Mouse (Mus musculus): Measurements from ENCODE around the gene Smpdl3a.

The Smpdl3a gene

DNA sequence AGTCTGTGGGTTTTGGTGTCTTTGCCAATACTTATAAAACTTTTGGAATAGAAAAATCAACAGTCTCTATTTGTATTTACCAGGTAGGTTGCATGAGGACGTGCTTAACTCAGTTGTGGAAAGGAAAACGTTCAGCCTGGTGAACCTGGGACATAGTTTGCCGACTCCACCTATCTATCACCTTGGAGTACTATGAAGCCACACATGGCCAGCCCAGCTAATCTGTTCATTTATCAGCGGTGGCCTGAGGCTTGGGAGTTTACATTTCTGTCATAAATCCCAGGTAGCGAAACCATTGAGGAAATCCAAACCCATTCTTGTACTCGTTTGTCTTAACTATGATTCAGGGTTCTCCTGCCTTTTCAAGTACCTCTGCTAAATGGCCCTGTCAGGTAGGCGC, at the start of gene Smpdl3a:
Gene Smpdl3a, plus strand, starts transcription at position 318 of the 400 bp plus-strand sequence.
- no peak for DNase-seq (ENCODE audit: inconsistent ontology term)

DNA sequence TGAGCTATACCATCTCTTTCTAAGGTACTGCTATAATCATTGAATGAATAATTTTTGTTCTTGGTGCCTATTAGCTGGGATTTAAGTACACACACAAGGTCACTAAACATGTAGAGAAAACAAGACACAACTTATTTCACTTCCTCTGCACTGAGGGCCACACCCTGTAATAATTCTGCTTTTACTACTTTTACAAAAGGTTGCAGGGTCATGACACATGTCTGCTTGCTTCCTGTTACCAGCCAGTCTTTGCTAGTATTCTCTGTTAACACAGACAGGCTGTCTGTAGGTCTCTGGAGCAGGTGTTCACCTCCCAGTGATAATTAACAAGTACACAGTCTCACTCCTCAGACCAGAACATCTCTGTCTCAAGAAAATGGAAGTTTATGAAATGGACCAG, 48.7 kb upstream of the Smpdl3a start:
- no peak for DNase-seq (ENCODE audit: inconsistent ontology term)

DNA sequence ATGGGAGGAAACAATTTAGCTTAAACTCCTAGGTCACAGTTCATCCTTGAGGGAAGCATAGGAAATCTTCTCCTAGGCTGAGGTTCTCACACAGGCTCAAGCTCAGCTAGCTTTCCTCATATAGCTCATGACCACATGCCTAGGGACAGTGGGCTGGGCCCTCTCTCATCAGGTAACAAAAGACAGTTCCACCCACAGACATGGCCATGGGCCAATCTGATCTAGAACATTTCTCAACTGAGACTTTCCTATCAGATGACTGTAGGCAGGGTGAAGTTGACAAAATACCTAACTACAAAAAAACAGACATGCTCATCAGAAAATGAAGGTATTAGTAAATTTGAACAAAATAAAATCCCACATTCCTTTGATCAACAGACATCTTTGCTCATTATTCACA, 47.0 kb upstream of the Smpdl3a start:
- DNase-seq (ENCODE audit: inconsistent ontology term), result no peak

DNA sequence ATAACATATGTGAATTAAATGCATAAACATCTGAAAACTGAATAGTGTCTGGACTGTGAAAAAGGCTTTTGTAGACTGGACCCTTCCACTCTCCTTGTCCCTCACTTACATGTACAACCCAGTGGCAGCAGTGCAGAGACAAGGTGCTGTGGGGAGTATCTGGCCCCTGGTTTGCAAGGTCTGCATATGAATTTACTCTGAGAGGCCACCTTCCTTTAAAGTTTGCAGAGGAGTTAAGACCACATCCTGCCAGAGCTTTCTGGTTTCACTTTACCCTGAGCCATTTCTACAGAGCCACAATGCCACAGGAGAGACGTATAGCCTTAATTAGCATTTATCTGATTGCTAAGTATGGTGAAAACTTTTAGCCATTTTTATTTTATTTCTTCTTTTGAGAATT, 40.8 kb upstream of the Smpdl3a start:
- no peak for DNase-seq (ENCODE audit: inconsistent ontology term)

DNA sequence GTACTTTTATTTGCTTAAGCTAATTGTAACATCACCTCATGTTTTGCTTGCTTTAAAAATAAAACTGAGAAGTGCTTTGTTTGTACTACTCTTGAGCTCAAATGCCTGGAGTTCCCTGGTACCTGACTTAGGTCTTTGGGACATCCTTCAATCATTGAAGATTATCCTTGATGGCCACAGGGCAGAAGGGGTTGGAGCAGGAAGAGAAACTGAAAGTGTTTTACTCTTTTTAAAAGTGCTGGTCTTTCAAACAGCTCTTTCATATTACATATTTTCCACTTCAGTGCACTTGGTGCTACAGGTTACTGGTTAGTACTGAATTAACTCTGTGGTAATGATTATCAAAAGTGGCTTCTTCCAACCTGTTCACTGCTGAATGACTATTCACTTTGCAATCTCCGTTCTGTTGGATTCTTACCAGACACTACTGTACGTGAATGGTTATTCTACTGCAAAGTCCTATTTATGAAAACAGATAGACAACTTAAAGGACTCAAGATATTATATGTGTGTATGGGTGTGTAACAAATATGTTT, 38.9 kb upstream of the Smpdl3a start:
- DNase-seq (ENCODE audit: inconsistent ontology term), result no peak

- no peak for DNase-seq (ENCODE audit: inconsistent ontology term)
Observed at GRCm38 (mm10) chr10:57758999-57759398, 35.1 kb upstream of the Smpdl3a start.

DNA sequence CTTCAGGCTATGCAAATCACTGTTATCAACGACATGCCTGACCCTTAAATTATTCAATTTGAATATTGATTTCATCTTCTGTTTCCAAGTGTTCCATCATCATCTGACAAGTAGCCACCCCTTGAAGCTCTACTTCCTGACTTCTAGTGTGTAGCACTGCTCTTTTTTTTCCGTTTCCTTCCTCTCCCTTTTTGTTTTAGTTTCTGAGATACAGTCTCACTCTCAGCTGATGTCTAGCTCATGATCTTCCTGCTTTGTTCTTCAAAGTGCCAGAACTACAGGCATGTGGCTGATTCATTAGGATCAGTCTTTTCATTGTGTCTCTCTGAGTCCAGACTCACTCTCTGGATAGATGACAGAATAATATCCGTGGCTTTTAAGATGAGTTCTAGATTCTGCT, 33.4 kb upstream of the Smpdl3a start:
- no peak for DNase-seq (ENCODE audit: inconsistent ontology term)

DNA sequence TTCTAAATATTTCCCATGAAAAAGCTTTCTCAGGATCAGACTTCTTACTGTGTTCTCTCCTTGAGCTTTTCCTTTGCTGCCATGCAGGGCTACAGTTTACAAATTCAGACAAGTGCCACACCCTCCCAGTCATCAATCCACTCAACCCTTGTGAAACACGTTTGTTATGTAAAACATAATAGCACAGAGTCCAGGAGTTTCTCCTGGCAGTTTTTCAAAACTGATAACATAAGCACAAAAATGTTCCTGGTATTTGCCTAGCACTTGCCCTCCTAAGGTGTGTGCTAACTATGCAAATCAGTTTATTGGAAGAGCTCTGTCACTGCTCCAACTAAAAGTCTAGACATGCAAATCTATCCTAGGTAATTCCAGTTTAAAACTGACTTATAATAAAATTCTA, 31.1 kb upstream of the Smpdl3a start:
- DNase-seq (ENCODE audit: inconsistent ontology term), result no peak

DNA sequence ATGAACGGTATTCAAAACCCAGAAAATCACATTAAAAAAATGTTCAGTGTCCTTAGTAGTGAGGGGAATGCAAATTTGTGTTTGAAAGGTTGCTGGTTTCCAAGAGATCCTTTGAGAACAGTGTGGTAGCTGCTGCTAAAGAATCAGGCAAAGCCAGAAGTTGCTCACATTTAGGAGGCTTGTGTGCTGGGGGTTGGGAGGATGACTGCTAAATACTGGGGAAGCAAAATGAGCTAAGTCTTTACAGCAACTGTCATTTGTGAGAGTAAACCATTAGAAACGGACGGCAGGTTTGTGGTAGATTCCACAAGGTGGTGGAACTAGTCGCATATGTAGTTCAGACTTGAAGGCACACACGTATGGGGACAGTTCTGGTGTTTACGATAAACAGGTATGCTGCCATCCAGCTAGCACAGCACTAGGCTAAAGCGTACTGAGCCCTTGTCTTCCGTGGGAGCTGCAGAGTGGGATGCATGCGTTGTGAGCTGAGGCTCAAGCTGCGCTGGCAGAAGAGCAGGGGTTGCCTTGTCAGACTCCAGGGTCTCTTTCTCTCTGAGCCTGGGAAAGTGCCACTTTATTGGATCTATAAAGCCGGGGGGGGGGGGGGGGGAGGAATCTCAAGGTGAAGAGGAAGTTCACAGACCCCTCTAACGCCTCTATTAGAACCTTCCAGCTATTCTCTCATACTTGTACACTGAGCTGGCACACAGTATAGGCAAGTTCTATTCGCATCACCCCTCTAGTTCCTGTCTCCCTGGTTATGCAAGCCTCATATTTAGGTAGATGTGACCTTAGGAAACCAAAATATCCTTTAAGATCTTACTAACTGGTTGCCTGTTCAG, 10.6 kb upstream of the Smpdl3a start:
- no peak for DNase-seq (ENCODE audit: inconsistent ontology term)

DNA sequence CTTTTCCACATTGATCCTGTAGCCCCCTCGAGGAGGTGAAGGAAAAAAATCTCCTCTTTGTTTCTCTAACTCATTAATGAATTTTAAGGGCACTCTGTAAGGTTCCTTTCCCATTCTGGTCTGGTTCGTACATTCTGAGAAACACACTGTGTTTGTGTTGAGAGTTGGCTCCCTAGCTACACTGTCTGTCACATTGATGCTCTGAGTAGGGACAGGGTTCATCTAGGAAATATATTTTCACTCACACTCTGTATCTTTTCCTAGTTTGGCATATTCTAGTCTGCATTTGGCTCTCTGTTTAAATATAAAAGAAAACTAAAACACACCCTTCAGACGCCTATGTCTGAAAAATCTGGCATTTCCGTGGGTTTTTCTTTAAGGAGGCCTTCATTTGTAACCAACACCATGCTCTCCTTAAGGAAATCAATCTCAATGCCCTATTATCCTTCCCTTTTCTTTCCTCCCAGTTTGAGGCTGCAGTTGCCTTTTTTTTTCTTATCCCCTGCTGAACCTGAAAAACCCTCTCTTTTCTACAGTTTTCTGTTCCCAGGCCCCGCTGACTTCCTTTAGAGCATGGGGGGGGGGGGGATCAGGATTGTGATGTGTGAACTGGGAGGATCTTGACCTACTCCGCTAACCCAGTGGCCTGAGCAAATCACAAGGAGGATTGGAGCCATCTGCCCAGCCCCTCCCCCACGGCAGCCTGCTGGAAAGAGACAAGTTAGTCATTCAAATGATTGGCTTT, 9.8 kb upstream of the Smpdl3a start:
- DNase-seq (ENCODE audit: inconsistent ontology term), result peak; percentile 92

- no peak for DNase-seq (ENCODE audit: inconsistent ontology term)
Observed at GRCm38 (mm10) chr10:57784876-57785150, 9.3 kb upstream of the Smpdl3a start, which contains the start of gene Fabp7. Fabp7 (plus strand) TSS chr10:57784881.

- no peak for DNase-seq (ENCODE audit: inconsistent ontology term)
Observed at GRCm38 (mm10) chr10:57785552-57785951, 8.6 kb upstream of the Smpdl3a start.

DNA sequence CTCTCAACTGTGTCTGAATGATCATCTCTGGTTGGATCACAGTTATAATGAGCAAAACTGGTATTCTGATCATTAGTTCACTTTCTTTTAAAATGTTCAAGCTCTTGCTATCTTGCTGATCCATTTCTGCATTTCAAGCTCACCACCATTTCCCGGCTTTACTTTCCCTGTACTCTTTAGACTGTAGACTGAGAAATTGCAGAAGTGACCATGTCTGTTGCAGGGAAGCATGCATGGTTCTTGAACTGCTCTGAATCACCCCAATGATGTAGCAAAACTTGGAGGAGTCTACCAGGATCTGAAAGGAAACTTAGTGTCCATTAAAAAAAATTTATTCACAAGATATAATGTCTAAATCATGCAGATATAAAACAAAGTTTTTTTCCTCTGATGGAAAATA, 1.2 kb upstream of the Smpdl3a start:
- no peak for DNase-seq (ENCODE audit: inconsistent ontology term)

GRCm38 (mm10) chr10:57794491-57795461, 641 bp downstream of the Smpdl3a start:
- peak; percentile 65 for DNase-seq (ENCODE audit: inconsistent ontology term)

- DNase-seq (ENCODE audit: inconsistent ontology term), result no peak
Observed at GRCm38 (mm10) chr10:57795542-57795941, 1.4 kb downstream of the Smpdl3a start.

DNA sequence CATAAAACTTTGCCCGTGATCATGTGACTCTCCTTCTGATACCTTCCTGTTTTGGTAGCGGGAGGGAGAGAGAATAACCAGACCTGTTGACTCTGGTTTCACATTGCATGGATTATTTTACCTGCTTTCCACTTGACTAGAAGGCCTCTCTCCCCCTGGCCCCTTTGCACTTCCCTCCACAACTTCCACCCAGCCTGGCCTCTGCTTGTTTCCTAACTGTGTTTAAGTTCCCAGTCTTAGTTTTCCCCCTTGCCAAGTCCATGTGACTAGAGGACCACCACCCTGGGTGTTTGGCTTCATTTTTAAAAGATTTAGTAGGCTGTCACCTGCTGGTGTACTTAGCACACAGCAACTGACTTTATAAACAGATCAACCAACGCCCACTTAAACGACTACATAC, 1.9 kb downstream of the Smpdl3a start:
- DNase-seq (ENCODE audit: inconsistent ontology term), result no peak

- no peak for DNase-seq (ENCODE audit: inconsistent ontology term)
Observed at GRCm38 (mm10) chr10:57799486-57799885, 5.4 kb downstream of the Smpdl3a start.

DNA sequence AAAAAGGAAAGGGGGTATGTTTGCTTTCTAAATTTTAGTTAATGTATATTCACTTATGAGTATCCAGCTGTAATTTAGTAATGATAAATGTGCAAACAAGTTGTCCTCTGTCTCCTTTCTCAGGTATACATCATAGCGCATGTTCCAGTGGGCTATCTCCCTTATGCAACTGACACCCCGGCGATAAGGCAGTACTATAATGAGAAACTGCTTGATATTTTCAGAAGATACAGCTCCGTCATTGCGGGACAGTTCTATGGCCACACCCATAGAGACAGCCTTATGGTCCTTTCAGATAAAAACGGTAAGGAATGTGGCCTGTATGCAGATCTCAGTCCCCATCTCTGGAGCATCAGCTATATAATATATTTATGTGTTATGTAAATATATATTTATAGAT, 13.6 kb downstream of the Smpdl3a start:
- no peak for DNase-seq (ENCODE audit: inconsistent ontology term)

- no peak for DNase-seq (ENCODE audit: inconsistent ontology term)
Observed at GRCm38 (mm10) chr10:57812161-57812856, 18.2 kb downstream of the Smpdl3a start.

DNA sequence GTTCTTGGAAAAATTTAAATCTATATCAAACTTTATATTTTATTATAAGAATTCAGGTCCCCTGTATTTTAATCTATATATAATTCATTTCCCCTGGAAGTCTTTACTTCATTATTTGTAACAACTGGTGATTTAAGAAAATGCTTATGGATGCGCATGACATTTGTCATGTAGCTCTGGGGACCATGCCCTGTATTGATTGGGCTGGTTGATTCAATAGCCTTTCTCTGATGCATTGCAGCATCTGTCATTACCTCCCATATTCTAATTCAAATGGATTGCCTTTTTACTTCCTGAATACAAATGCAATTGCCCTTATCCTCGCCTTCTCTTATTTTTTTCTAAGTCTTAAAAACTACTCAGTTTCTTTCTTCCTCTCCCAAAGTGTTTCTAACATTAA, 20.2 kb downstream of the Smpdl3a start:
- DNase-seq (ENCODE audit: inconsistent ontology term), result no peak

- DNase-seq (ENCODE audit: inconsistent ontology term), result no peak
Observed at GRCm38 (mm10) chr10:57815869-57816268, 21.7 kb downstream of the Smpdl3a start.
